Mouse (Mus musculus): ENCODE results near the gene Runx2. TPM values are rescaled to one million over a fixed set of nuclear protein-coding genes. Genes with fewer than 3 reads are reported as not detected.
A peak's percentile ranks its signal among the peaks of the same experiment; 100 is the strongest.

Gene Runx2
- polyA plus RNA-seq, 1 experiment from 2014 or later, result 0.25 TPM

DNA sequence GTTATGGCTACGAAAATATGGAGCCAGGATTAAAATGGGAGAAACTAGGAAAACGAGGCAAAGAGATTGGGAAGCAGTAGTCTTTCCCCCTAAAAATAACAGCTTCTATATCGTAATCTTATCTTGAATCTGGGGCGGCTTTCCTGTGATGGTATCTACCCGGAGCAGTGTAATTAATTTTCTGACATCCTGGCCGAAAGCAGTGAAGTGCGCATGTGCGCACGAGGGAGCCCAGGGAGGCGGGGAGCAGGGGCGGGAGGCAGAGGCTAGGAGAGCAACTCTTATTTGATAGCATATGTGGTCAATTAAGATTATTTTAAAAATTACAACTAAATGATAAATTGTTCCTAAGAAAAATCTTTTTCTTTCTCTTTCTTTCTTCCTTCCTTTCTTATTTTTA lies 195.9 kb downstream of the Runx2 start:
- H3K4me1 ChIP-seq (ENCODE audit: control insufficient read depth, insufficient read depth, low read length), result no peaks in the 10 kb centered on the region; the same call in 1 of the 2 replicates
- no peak overlapping the region for H3K27ac ChIP-seq (ENCODE audit: low read length)
- no peak overlapping the region for H3K4me3 ChIP-seq (ENCODE audit: low read length)
- ATAC-seq (replicated peaks; ENCODE audit: extremely low read depth, insufficient read depth, low FRiP score), result no peak
- H3K4me2 ChIP-seq (ENCODE audit: low read depth, low read length), result 0 out of 2 replicates have a peak overlapping the region, but pooled peaks have one; percentile 12
- no peaks in the 10 kb centered on the region for H3K36me3 ChIP-seq (ENCODE audit: control insufficient read depth, insufficient read depth)
- 59% methylated on average over 11 of the region's 11 CpGs for WGBS
- H3K9ac ChIP-seq (ENCODE audit: low read length), result no peak overlapping the region
- H3K27me3 ChIP-seq (ENCODE audit: control insufficient read depth, insufficient read depth, low read length), result no peaks in the 10 kb centered on the region
- 0 out of 2 replicates have a peak, but pooled peaks cover 3% of the 10 kb centered on the region for H3K9me3 ChIP-seq (replicated peaks; ENCODE audit: control insufficient read depth, low read length)

DNA sequence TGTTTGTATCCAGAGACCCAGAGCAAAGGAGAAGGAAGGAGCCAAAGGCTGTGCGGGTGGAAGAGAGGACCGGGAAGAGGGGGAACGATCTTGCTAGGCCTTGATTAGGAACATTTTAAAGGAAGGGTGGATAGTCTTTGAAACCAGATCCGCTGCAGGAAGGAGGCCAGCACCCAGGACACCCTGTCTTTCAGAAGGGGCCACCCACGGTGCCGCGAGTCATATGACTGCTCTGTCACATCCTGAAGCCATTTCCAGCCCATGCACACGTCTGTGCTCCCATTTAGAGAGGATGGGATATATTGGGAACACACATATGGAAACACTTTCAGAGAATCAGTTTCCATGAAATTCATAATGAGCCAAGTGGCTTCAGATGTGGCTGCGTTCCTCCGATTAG lies 196.4 kb downstream of the Runx2 start:
- Histone ChIP-seq H3K4me1 (ENCODE audit: control insufficient read depth, insufficient read depth, low read length) (no peaks in the 10 kb centered on the region; the same call in 1 of the 2 replicates), H3K4me2 (ENCODE audit: low read depth, low read length) (0 out of 2 replicates have a peak overlapping the region, but pooled peaks have one; percentile 12), H3K27ac (ENCODE audit: low read length) (no peak overlapping the region), H3K9me3 (replicated peaks; ENCODE audit: control insufficient read depth, low read length) (0 out of 2 replicates have a peak, but pooled peaks cover 3% of the 10 kb centered on the region), H3K4me3 (ENCODE audit: low read length) (no peak overlapping the region), H3K9ac (ENCODE audit: low read length) (no peak overlapping the region), H3K27me3 (ENCODE audit: control insufficient read depth, insufficient read depth, low read length) (no peaks in the 10 kb centered on the region), H3K36me3 (ENCODE audit: control insufficient read depth, insufficient read depth) (no peaks in the 10 kb centered on the region)
- WGBS, result 46% methylated on average over 10 of the region's 10 CpGs
- ATAC-seq (replicated peaks; ENCODE audit: extremely low read depth, insufficient read depth, low FRiP score), result no peak

DNA sequence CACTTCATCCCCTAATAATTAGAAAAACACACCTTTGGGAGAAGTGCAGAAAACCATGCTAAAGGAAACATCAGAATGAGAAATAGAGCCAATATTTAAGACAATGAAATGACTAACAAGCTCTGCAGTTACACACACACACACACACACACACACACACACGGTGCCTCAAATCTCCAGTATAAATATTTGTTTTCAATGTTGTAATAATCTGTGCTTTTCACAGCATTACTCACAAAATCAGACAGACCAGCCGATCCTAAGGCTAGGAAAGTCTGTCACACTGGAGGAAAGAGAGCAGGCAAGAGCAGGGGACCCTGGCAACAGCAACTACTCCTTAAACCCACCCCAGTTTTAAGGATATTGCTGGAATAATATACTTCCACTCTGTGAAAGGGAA lies 196.9 kb downstream of the Runx2 start:
- H3K4me1 ChIP-seq (ENCODE audit: control insufficient read depth, insufficient read depth, low read length), result no peaks in the 10 kb centered on the region; the same call in 1 of the 2 replicates
- no peak for ATAC-seq (replicated peaks; ENCODE audit: extremely low read depth, insufficient read depth, low FRiP score)
- 0 out of 2 replicates have a peak, but pooled peaks cover 3% of the 10 kb centered on the region for H3K9me3 ChIP-seq (replicated peaks; ENCODE audit: control insufficient read depth, low read length)
- H3K4me3 ChIP-seq (ENCODE audit: low read length), result no peak overlapping the region
- 56% methylated on average over 2 of the region's 2 CpGs for WGBS
- no peak overlapping the region for H3K4me2 ChIP-seq (ENCODE audit: low read depth, low read length)
- no peaks in the 10 kb centered on the region for H3K36me3 ChIP-seq (ENCODE audit: control insufficient read depth, insufficient read depth)
- no peak overlapping the region for H3K9ac ChIP-seq (ENCODE audit: low read length)
- H3K27me3 ChIP-seq (ENCODE audit: control insufficient read depth, insufficient read depth, low read length), result no peaks in the 10 kb centered on the region
- no peak overlapping the region for H3K27ac ChIP-seq (ENCODE audit: low read length)

- H3K27ac ChIP-seq (ENCODE audit: low read length), result no peak overlapping the region
- no peak overlapping the region for H3K4me3 ChIP-seq (ENCODE audit: low read length)
- H3K27me3 ChIP-seq (ENCODE audit: control insufficient read depth, insufficient read depth, low read length), result 0 out of 2 replicates have a peak, but pooled peaks cover 3% of the 10 kb centered on the region
- no peaks in the 10 kb centered on the region for H3K36me3 ChIP-seq (ENCODE audit: control insufficient read depth, insufficient read depth)
- no peak for ATAC-seq (replicated peaks; ENCODE audit: extremely low read depth, insufficient read depth, low FRiP score)
- H3K9me3 ChIP-seq (replicated peaks; ENCODE audit: control insufficient read depth, low read length), result no peaks in the 10 kb centered on the region
- no peak overlapping the region for H3K4me2 ChIP-seq (ENCODE audit: low read depth, low read length)
- 71% methylated on average over 26 of the region's 26 CpGs for WGBS
- no peak overlapping the region for H3K9ac ChIP-seq (ENCODE audit: low read length)
- H3K4me1 ChIP-seq (ENCODE audit: control insufficient read depth, insufficient read depth, low read length), result no peaks in the 10 kb centered on the region; the same call in 1 of the 2 replicates
Measured at GRCm38 (mm10) chr17:44613716-44614715, 200.6 kb downstream of the Runx2 start.

- 0 out of 2 replicates have a peak, but pooled peaks cover 3% of the 10 kb centered on the region for H3K27me3 ChIP-seq (ENCODE audit: control insufficient read depth, insufficient read depth, low read length)
- no peak overlapping the region for H3K4me2 ChIP-seq (ENCODE audit: low read depth, low read length)
- H3K9me3 ChIP-seq (replicated peaks; ENCODE audit: control insufficient read depth, low read length), result no peaks in the 10 kb centered on the region
- no peaks in the 10 kb centered on the region for H3K4me1 ChIP-seq (ENCODE audit: control insufficient read depth, insufficient read depth, low read length)
- 56% methylated on average over 8 of the region's 8 CpGs for WGBS
- no peak for ATAC-seq (replicated peaks; ENCODE audit: extremely low read depth, insufficient read depth, low FRiP score)
- no peak overlapping the region for H3K9ac ChIP-seq (ENCODE audit: low read length)
- no peaks in the 10 kb centered on the region for H3K36me3 ChIP-seq (ENCODE audit: control insufficient read depth, insufficient read depth)
- no peak overlapping the region for H3K4me3 ChIP-seq (ENCODE audit: low read length)
- no peak overlapping the region for H3K27ac ChIP-seq (ENCODE audit: low read length)
Measured at GRCm38 (mm10) chr17:44612641-44613040, 202.0 kb downstream of the Runx2 start.

DNA sequence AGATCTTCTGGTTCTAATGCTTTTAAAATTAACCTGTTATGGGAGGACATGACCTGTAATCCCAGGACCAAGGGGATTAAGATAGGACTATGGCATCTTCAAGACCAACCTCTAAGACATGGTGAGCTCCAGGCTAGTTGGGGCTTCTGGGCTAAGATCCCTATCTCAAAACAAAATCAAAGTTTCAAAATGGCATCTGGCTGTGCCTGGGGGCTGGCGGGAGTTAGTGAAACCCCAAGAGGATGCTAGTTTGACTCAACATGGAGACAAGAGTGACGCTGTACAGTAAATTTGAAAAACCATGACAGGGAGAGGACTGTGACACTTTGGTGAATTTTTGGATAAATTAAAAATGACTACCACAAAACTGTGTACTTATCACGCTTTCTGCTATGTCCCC lies 202.6 kb downstream of the Runx2 start:
- no peak overlapping the region for H3K9ac ChIP-seq (ENCODE audit: low read length)
- no peak overlapping the region for H3K4me2 ChIP-seq (ENCODE audit: low read depth, low read length)
- no peaks in the 10 kb centered on the region for H3K36me3 ChIP-seq (ENCODE audit: control insufficient read depth, insufficient read depth)
- no peak overlapping the region for H3K4me3 ChIP-seq (ENCODE audit: low read length)
- H3K9me3 ChIP-seq (replicated peaks; ENCODE audit: control insufficient read depth, low read length), result no peaks in the 10 kb centered on the region
- WGBS, result 91% methylated on average over 3 of the region's 3 CpGs
- no peak for ATAC-seq (replicated peaks; ENCODE audit: extremely low read depth, insufficient read depth, low FRiP score)
- 0 out of 2 replicates have a peak, but pooled peaks cover 3% of the 10 kb centered on the region for H3K27me3 ChIP-seq (ENCODE audit: control insufficient read depth, insufficient read depth, low read length)
- H3K4me1 ChIP-seq (ENCODE audit: control insufficient read depth, insufficient read depth, low read length), result no peaks in the 10 kb centered on the region
- H3K27ac ChIP-seq (ENCODE audit: low read length), result no peak overlapping the region

DNA sequence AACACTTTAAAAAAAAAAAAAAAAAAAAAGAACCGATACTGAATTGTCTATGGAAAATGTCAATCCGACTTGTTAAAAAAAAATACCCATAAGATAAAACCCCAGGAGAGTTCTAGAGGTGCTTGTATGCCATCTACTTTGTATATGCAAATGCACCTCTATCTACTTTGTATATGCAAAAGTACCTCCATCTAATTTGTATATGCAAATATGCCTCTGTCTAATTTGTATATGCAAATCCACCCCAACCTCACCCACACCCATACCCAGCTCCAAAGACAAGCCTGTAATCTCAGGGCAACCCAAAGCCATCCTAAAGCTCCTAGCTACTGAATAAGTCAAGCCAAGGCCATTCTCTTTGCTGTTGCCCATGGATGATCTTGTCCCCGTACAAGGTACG lies 203.1 kb downstream of the Runx2 start:
- no peak overlapping the region for H3K4me2 ChIP-seq (ENCODE audit: low read depth, low read length)
- no peaks in the 10 kb centered on the region for H3K9me3 ChIP-seq (replicated peaks; ENCODE audit: control insufficient read depth, low read length)
- no peaks in the 10 kb centered on the region for H3K36me3 ChIP-seq (ENCODE audit: control insufficient read depth, insufficient read depth)
- 0 out of 2 replicates have a peak, but pooled peaks cover 3% of the 10 kb centered on the region for H3K27me3 ChIP-seq (ENCODE audit: control insufficient read depth, insufficient read depth, low read length)
- no peak overlapping the region for H3K4me3 ChIP-seq (ENCODE audit: low read length)
- no peak overlapping the region for H3K9ac ChIP-seq (ENCODE audit: low read length)
- no peaks in the 10 kb centered on the region for H3K4me1 ChIP-seq (ENCODE audit: control insufficient read depth, insufficient read depth, low read length)
- no peak for ATAC-seq (replicated peaks; ENCODE audit: extremely low read depth, insufficient read depth, low FRiP score)
- H3K27ac ChIP-seq (ENCODE audit: low read length), result no peak overlapping the region
- WGBS, result 90% methylated on average over 4 of the region's 4 CpGs

DNA sequence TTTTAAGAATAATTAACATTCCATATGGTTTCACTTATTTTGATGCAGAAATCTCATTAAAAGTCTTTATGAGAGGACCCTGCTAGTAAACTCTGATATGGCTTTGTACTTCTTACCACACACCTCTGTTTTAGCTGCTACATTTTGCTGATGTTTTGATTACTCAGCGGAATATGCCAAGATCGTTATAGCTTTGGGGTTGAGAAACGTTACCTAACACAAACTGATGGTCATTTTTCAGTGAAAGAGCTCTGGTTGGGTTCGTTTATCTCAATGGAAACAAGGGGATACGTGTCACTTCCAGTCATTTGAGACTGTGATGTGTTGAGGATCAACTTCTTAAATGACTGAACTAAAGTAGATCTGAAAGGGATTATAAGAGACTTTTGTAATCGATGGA lies 203.8 kb downstream of the Runx2 start:
- H3K4me3 ChIP-seq (ENCODE audit: low read length), result no peak overlapping the region
- H3K9ac ChIP-seq (ENCODE audit: low read length), result no peak overlapping the region
- 70% methylated on average over 6 of the region's 6 CpGs for WGBS
- H3K4me1 ChIP-seq (ENCODE audit: control insufficient read depth, insufficient read depth, low read length), result no peaks in the 10 kb centered on the region
- ATAC-seq (replicated peaks; ENCODE audit: extremely low read depth, insufficient read depth, low FRiP score), result no peak
- H3K27ac ChIP-seq (ENCODE audit: low read length), result no peak overlapping the region
- no peaks in the 10 kb centered on the region for H3K36me3 ChIP-seq (ENCODE audit: control insufficient read depth, insufficient read depth)
- no peak overlapping the region for H3K4me2 ChIP-seq (ENCODE audit: low read depth, low read length)
- H3K27me3 ChIP-seq (ENCODE audit: control insufficient read depth, insufficient read depth, low read length), result 0 out of 2 replicates have a peak, but pooled peaks cover 3% of the 10 kb centered on the region
- H3K9me3 ChIP-seq (replicated peaks; ENCODE audit: control insufficient read depth, low read length), result no peaks in the 10 kb centered on the region
